Mouse (Mus musculus): ENCODE data around the gene Gm12886.

Gm12886 gene

DNA sequence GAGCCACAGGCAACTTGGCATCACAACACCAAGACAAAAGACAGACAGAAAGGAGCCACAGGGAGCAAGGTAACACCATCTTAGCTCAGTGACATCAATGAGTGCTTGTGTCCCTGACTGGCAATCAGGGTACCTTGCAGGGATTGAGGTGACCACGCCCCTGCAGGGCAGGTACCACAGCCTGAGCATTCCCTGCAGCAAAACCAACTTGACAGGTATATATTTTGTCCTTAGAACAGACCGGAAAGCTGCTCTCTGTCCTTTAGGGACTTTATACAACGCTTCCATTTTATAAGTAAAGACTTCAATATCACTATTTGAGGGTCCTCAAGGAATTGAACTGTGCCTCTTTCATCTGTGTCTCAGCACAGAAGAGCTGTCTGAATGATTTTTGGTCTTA, at the start of gene Gm12886:
Gene Gm12886 (minus strand): TSS at position 101 of the 400 bp plus-strand sequence.
- DNase-seq: no peak

Data from kidney, postnatal 4 days (tissue).